Mouse (Mus musculus) ES-E14 (cell line): ENCODE data around the gene Drg1.

Experiments used
- CHD2 ChIP-seq: IDR thresholded peaks from 2 replicates; pipeline ENCODE4 v1.6.1; 2014; ENCODE audit warnings: mild to moderate bottlenecking, low read depth, low read length, inconsistent platforms
- HCFC1 ChIP-seq: IDR thresholded peaks from 2 replicates; pipeline ENCODE4 v1.6.1; 2012; ENCODE audit warnings: low read length, inconsistent platforms, borderline replicate concordance; ENCODE audit not compliant: insufficient read depth
- MAFK ChIP-seq: IDR thresholded peaks from 2 replicates; pipeline ENCODE4 v1.6.1; 2014; ENCODE audit warnings: mild to moderate bottlenecking, low read depth, low read length, inconsistent platforms; ENCODE audit not compliant: insufficient read depth
- ZC3H11A ChIP-seq: IDR thresholded peaks from 2 replicates; pipeline ENCODE4 v1.6.1; 2012; ENCODE audit warnings: low read depth, mild to moderate bottlenecking, inconsistent platforms, low read length, borderline replicate concordance
- ZNF384 ChIP-seq: IDR thresholded peaks from 2 replicates; pipeline ENCODE4 v1.6.1; 2012; ENCODE audit warnings: low read depth, low read length, inconsistent platforms

DNA sequence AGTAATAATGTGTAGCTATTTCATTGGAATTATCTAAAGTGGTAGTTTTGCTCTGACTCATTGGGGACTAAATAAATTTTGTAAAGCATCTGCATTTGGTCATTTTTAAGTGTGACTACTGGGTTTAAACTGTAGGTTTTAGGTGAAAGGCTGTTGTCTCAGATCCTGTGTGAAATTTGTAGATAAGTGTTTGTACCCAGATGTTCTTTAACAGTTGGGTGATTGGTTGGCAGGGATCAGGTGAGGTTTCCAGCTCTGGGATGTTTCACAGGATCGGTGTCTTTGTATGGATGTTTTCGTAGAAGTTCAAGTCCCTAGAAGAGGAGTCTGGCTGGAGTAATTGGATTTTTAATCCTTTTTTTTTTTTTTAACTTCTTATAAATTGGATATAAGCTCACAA, 62.4 kb downstream of the Drg1 start:
- TF ChIP-seq CHD2 (no peak), ZNF384 (no peak), HCFC1 (no peak), ZC3H11A (no peak), MAFK (no peak)
